Mouse (Mus musculus) hindbrain, embryonic 10.5 days (tissue): ENCODE results near the gene Gnb1. TPM values are rescaled to one million over a fixed set of nuclear protein-coding genes. Genes with fewer than 3 reads are reported as not detected.
A peak's percentile ranks its signal among the peaks of the same experiment; 100 is the strongest.

Experiments
- DNase-seq: peaks from one replicate; pipeline ENCODE4 v3.0.0-alpha.2; 2017; ENCODE audit warnings: low spot score
- H3K27ac ChIP-seq: fragments of 300-500 bp; sonication (generic); 2 replicates; pipeline ENCODE4 v1.5.1; 2016; ENCODE audit warnings: mild to moderate bottlenecking, moderate library complexity
- H3K27me3 ChIP-seq: fragments of 300-500 bp; sonication (generic); 2 replicates; pipeline ENCODE4 v1.6.1; 2016; ENCODE audit warnings: mild to moderate bottlenecking; ENCODE audit not compliant: poor library complexity, insufficient read depth, severe bottlenecking
- H3K36me3 ChIP-seq: fragments of 300-500 bp; sonication (generic); 2 replicates; pipeline ENCODE4 v1.6.1; 2016; ENCODE audit warnings: mild to moderate bottlenecking, moderate library complexity
- H3K4me1 ChIP-seq: fragments of 300-500 bp; sonication (generic); replicated peaks from 2 replicates; pipeline ENCODE4 v1.6.1; 2016; ENCODE audit warnings: mild to moderate bottlenecking
- H3K4me3 ChIP-seq: fragments of 300-500 bp; sonication (generic); 2 replicates; pipeline ENCODE4 v1.5.1; 2016; ENCODE audit warnings: mild to moderate bottlenecking, moderate library complexity
- H3K9me3 ChIP-seq: fragments of 300-500 bp; sonication (generic); 2 replicates; pipeline ENCODE4 v1.6.1; 2016; ENCODE audit warnings: mild to moderate bottlenecking, moderate library complexity
- WGBS: fragments of 180-500 bp; shearing (Covaris S2); methylation state at CpG from one replicate; pipeline ENCODE4 v1.1.7; 2016; 5-methylcytosine and 5-hydroxymethylcytosine counted together
- polyA plus RNA-seq: library from polyadenylated mRNA; unstranded; fragments of >200 nt; fragmentation: Nextera tagmentation; extraction: Ambion mirVana; gene quantifications from 2 replicates; pipeline ENCODE4 v1.2.1, GENCODE M21; 2016

Gene Gnb1
- polyA plus RNA-seq, 1 experiment from 2014 or later, result 670 TPM

DNA sequence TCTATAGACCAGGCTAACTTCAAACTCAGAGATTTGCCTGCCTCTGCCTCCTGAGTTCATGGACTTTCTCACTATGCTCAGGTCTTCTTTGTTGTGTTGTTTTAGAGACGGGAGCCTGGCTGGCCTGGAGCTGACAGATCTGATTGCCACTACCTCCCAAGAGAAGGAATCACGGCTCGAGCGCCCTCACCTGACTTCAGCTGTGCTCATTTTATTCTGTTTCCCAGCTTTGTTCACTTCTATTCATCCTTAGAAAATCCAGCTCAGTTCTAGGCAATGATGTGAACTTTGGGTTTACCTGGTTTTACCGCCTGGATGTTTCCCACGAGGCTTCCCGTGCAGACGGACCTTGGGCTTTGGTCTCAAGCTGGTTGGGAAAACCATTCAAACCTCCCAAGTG lies 84.4 kb downstream of the Gnb1 start:
- no peak overlapping the region for H3K27ac ChIP-seq
- no peaks in the 10 kb centered on the region for H3K9me3 ChIP-seq
- 0 out of 2 replicates have a peak, but pooled peaks cover 5% of the 10 kb centered on the region for H3K4me1 ChIP-seq
- H3K36me3 ChIP-seq, result peaks cover 48% of the 10 kb centered on the region
- no peak overlapping the region for H3K4me3 ChIP-seq
- DNase-seq, result no peak
- 87% methylated on average over 8 of the region's 8 CpGs for WGBS
- H3K27me3 ChIP-seq, result no peaks in the 10 kb centered on the region

DNA sequence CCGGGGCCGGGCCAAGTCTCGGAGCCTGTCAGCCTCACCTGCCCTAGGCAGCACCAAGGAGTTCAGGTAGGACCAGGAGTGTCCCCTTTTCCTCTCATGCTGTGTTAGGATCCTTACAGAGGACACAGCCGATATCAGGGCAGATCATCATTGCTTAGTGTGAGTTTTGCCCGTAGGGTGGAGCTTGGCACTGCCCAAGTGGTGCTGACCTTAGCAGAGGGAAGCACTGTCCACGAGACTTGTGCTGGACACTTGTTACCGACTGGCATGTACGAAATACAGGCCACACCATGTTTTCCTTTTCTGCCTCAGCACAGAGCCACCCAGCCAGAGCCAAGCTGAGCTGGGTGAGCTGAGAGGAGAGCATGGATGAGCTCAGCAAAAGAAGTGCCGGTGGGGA lies 86.0 kb downstream of the Gnb1 start:
- no peak overlapping the region for H3K27ac ChIP-seq
- WGBS, result 95% methylated on average over 9 of the region's 9 CpGs
- no peaks in the 10 kb centered on the region for H3K27me3 ChIP-seq
- no peak for DNase-seq
- H3K36me3 ChIP-seq, result peaks cover 55% of the 10 kb centered on the region
- H3K9me3 ChIP-seq, result no peaks in the 10 kb centered on the region
- no peaks in the 10 kb centered on the region for H3K4me1 ChIP-seq
- no peak overlapping the region for H3K4me3 ChIP-seq

DNA sequence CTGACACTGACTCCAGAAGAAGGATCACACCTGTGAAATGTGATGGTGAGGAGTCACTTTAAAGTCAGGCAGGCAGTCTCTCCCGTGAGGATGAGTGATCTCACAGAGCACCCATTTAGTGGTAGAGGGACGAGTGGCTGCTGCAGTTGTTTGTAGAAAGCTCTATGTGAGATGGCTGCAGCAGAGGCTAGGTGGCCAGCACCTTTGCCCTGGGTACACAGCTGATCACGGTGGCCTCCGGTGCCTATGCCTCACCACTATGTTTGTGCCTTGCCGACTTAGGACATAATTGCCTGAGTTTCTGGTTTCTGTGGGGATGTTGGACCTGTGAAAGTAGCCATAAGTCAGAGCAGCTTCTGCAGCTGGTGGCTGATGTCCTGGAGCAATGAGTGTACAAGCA lies 86.6 kb downstream of the Gnb1 start:
- Histone ChIP-seq H3K4me3 (no peak overlapping the region), H3K9me3 (no peaks in the 10 kb centered on the region), H3K27me3 (no peaks in the 10 kb centered on the region), H3K36me3 (peaks cover 61% of the 10 kb centered on the region), H3K4me1 (no peaks in the 10 kb centered on the region), H3K27ac (no peak overlapping the region)
- no peak for DNase-seq
- 93% methylated on average over 5 of the region's 5 CpGs for WGBS

DNA sequence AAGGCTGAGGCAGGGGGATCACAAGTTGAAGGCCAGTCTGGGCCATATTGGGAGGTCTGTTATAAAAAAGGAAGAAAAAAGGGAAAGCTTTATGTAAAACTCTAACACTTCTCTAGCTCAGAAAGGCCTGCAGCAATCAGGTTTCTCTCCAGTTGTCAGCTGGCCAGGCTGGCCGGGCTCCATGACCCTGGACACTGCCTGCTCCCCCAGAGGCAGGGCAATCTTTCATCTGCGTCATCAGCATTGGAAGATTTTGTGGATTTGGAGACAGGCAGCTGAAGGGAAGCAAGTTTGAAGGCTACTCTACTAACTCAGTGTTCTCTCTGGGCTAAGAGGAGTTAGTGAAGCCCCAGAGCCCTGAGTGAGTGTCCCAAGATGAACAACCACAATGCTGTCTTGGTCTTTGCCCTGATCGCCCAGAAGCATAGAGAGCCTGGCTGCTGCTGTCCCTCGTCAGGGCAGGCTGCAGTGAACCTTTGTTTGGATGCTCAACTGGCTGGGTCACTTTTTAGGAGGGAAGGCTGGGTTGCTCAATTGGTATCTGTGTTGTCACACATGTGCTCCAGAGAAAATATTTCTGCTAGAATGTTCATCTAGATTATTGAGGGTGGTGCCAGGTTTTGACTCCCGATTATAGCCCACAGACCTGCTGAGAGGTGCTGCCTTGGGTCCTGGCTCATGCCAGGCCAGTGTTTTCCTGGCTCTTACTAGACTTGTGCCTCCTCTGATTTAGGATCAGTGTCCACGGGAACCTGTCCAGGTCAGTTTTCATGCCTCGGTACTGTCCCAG lies 87.4 kb downstream of the Gnb1 start:
- Histone ChIP-seq H3K9me3 (no peaks in the 10 kb centered on the region), H3K36me3 (peaks cover 66% of the 10 kb centered on the region), H3K27ac (no peak overlapping the region), H3K27me3 (no peaks in the 10 kb centered on the region), H3K4me3 (no peak overlapping the region), H3K4me1 (no peaks in the 10 kb centered on the region)
- DNase-seq, result no peak
- WGBS, result 89% methylated on average over 7 of the region's 7 CpGs

DNA sequence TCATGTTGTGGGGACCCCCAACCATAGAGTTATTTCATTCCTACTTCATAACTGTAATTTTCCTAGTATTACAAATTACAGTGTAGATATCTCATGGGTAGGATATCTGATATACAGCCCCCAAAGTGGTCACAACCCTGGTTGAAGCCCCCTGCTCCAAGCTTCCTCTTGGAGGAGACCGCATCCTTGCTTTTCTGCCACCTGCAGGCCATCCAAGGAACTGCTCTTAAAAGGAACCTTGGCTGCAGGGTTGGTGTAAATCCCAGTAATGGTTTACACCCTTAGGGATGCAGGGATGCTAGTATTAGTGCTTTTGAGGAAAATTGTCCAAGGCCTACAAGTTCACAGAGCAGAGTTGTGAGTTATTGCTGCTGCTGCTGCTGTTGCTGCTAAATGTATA lies 89.3 kb downstream of the Gnb1 start:
- Histone ChIP-seq H3K4me3 (no peak overlapping the region), H3K27me3 (no peaks in the 10 kb centered on the region), H3K4me1 (no peaks in the 10 kb centered on the region), H3K9me3 (no peaks in the 10 kb centered on the region), H3K27ac (no peak overlapping the region), H3K36me3 (peaks cover 84% of the 10 kb centered on the region)
- peak; percentile 68 for DNase-seq
- WGBS, result 26% methylated on average over 1 of the region's 1 CpGs

DNA sequence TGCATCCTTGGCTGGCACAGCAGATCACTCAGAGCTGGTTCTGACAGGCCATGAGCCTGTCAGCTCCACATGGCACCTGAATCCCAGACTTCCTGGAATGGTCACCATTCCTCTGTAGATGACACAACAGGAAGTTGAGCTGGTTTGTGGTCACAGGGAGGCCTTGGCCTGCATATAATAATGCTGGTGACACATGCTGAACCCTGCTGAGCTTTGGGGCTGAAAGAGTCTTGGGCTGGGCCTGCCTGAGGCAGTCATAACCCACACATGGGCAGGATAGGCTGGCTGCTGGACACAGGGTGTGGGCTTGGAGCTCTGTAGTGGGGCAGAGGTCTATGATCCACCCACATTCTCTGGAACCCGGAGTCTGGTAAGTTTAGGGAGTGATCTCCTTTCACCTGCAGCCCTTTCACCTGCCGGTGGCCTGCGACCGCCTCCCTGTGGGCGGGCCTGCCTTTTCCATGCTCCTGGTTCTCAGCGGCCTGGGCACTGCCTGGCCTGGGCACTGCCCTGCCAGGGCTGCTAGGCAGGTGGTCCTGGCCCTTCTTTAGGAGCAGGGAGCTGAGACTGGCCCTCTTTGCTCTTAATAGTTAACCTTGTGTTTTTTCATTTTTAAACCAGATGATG lies 91.2 kb downstream of the Gnb1 start:
- Histone ChIP-seq H3K4me3 (no peak overlapping the region), H3K27ac (no peak overlapping the region), H3K9me3 (no peaks in the 10 kb centered on the region), H3K4me1 (no peaks in the 10 kb centered on the region), H3K27me3 (no peaks in the 10 kb centered on the region), H3K36me3 (peaks cover 86% of the 10 kb centered on the region)
- no peak for DNase-seq
- 91% methylated on average over 6 of the region's 6 CpGs for WGBS

DNA sequence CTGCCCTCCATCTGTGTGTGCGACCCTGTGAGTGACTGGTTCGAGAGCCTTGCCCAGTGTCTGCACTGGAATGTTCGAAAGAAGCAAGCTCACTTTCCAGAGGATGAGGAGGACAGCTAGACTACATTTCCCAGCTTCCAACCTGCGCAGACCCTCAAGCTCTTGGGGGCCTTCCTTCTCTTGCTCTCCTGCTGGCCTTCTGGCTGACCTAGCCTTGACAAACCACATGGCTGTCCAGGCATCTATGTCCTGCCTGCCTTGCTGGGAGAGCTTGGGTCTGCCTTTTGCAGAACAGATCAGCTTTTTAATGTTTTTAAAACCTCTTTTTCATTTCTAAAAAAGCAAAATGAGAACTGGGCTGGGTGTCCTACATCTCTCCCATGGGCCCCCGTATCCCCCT lies 98.2 kb downstream of the Gnb1 start:
- 91% methylated on average over 5 of the region's 5 CpGs for WGBS
- no peaks in the 10 kb centered on the region for H3K4me1 ChIP-seq
- no peaks in the 10 kb centered on the region for H3K9me3 ChIP-seq
- no peak overlapping the region for H3K27ac ChIP-seq
- H3K27me3 ChIP-seq, result no peaks in the 10 kb centered on the region
- peaks cover 70% of the 10 kb centered on the region for H3K36me3 ChIP-seq
- no peak overlapping the region for H3K4me3 ChIP-seq
- DNase-seq, result no peak

DNA sequence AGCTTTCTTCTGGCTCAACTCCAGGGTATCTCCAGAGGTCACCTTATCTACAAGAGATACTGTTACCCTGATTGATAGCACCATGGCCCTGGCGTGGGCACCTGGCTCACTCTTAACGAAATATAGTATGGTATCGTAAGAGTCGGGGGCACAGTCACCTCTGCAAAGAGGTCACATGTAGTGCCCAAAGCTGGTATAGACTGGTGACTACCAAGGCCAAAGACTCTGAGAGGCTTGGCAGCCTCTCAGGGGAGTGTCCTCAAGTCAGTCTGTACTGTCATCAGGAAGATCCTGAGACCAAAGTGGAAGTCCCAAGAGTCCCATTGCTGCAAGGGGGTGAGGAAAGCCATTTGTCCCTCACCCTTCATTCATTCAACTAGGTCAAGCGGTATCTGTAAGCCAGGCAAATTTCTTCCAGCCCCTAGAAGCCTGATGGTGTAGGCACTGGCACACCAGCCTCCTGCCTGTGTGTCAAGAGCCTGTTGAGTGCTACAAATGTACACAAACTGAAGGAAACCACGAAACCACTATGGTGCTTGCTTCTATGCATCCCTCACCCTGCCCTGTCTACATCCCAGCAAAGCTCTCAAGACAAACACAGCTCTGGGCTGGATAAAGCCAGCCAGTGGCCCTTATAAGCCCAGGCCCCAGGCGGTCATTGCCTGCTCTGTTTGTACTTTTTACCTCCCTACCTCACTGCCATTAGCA lies 100.0 kb downstream of the Gnb1 start:
- Histone ChIP-seq H3K4me1 (no peaks in the 10 kb centered on the region), H3K27me3 (no peaks in the 10 kb centered on the region), H3K9me3 (no peaks in the 10 kb centered on the region), H3K36me3 (peaks cover 52% of the 10 kb centered on the region), H3K4me3 (no peak overlapping the region), H3K27ac (no peak overlapping the region)
- no peak for DNase-seq
- 87% methylated on average over 7 of the region's 7 CpGs for WGBS

DNA sequence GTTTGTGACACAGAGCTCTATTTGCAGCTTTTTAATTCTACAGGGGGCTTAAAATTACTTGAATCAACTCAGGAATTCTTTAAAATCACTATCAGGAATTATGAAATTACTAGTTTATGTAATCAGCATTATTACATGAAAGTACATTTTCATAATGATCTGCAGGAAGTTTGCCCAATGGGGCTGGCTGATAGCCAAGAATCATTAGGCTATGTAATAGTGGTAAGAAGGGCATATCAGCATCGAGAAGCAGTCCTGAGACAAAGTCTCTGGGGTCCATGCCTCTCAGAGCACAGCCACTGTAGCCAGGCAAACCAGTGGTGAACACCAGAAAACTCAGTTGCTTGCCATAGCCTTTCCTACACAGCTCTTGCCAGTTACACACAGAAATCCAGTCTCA lies 102.6 kb downstream of the Gnb1 start:
- Histone ChIP-seq H3K4me3 (no peak overlapping the region), H3K27me3 (no peaks in the 10 kb centered on the region), H3K27ac (no peak overlapping the region), H3K36me3 (peaks cover 26% of the 10 kb centered on the region), H3K9me3 (no peaks in the 10 kb centered on the region), H3K4me1 (peaks cover 7% of the 10 kb centered on the region; the same call in 1 of the 2 replicates)
- WGBS, result 73% methylated on average over 1 of the region's 1 CpGs
- DNase-seq, result no peak

DNA sequence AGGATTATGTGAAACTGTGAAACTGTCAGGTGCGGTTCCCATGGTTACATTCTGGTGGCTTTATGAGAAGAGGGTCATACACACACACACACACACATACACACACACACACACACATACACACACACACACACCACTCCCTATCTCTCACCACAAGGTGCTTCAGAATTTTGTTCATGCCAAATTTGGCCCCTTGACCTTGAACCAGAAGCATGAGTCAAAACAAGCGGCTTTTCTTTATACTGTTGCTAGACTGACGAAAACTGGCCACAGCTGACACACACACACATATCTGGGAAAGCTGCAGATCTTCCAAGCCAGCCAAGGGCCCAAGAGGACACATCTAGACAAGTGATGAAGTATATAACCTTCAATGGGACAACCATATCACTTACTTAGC lies 104.6 kb downstream of the Gnb1 start:
- WGBS, result 86% methylated on average over 3 of the region's 3 CpGs

DNA sequence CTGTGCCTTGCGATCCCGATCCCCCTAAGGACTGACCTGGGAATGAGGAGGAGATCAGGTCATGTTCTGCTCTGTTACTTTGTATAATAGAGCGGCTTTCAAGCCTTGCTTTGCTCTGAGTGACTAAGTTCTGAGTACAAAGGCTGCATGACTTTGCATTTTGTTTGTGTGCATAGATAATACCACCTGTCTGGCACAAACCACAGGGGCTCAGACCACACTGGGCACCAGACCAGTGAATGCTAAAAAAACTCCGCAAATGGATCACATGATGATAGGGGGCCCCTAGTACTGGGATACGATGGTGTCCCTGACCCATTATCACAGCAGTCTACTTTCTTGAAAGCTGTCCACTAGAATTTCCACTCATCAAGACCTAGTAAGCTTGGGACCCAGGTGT lies 105.4 kb downstream of the Gnb1 start:
- H3K4me3 ChIP-seq, result no peak overlapping the region
- H3K27me3 ChIP-seq, result no peaks in the 10 kb centered on the region
- no peaks in the 10 kb centered on the region for H3K9me3 ChIP-seq
- H3K36me3 ChIP-seq, result no peaks in the 10 kb centered on the region
- 79% methylated on average over 5 of the region's 5 CpGs for WGBS
- H3K27ac ChIP-seq, result no peak overlapping the region
- peaks cover 11% of the 10 kb centered on the region; the same call in 1 of the 2 replicates for H3K4me1 ChIP-seq
- DNase-seq, result no peak

More for the DNA sequence above, 104.6 kb downstream of the Gnb1 start:
- no peak overlapping the region for H3K4me3 ChIP-seq
- H3K9me3 ChIP-seq, result no peaks in the 10 kb centered on the region
- H3K27me3 ChIP-seq, result no peaks in the 10 kb centered on the region
- no peak for DNase-seq
- H3K36me3 ChIP-seq, result 0 out of 2 replicates have a peak, but pooled peaks cover 7% of the 10 kb centered on the region
- no peak overlapping the region for H3K27ac ChIP-seq
- H3K4me1 ChIP-seq, result peaks cover 11% of the 10 kb centered on the region; the same call in 1 of the 2 replicates

DNA sequence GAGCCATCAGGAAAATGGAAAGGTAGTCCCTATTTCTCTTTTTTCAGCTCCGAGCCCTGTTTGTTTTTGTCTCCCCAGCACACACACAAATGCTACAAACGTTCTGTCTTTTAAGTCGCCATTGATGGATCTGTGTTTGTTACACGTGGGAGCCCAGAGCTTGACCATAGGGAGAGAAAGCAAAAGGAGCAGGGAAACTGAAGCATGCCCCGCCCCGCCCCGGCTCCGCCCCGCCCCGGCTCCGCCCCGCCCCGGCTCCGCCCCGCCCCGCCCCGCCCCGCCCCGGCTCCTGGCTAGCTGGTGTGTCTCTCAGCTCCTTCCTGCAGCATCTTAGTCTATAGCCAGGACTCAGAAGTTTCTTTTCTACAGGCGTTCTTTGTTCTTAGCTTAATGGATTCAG lies 107.4 kb downstream of the Gnb1 start:
- no peaks in the 10 kb centered on the region for H3K9me3 ChIP-seq
- 16% methylated on average over 20 of the region's 20 CpGs for WGBS
- H3K27ac ChIP-seq, result no peak overlapping the region
- DNase-seq, result no peak
- H3K27me3 ChIP-seq, result no peaks in the 10 kb centered on the region
- peaks cover 11% of the 10 kb centered on the region for H3K36me3 ChIP-seq
- no peak overlapping the region for H3K4me3 ChIP-seq
- peaks cover 27% of the 10 kb centered on the region for H3K4me1 ChIP-seq
